Mouse (Mus musculus) kidney, postnatal 25 days (tissue): Measurements from ENCODE around the gene Slc36a3.

Experiments used
- DNase-seq, 2 experiments: peaks; one replicate each; pipeline ENCODE4 v3.0.0; 2021; ENCODE audit warnings: mixed read lengths in 2 of 2

The Slc36a3 gene

DNA sequence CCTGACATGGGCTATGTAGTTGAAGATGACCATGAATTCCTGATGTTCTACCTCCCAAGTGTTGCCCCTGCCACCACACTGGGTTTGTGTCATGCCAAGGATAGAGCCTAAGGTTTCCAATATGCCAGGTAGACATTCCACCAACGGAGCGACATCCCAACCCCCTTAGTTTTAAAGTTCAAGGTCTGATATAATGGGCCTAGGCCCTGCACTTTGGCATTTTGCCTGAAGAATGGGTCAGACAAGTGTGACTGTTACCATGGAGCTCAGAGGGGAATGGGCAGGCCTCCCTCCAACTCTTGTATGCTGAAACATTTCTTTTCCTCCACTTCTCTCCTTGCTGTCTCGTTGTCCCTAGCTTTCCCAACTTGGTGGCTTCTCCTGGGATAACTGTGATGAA, 48.3 kb downstream of the Slc36a3 start:
- DNase-seq, result peak; percentile 79 to 88

DNA sequence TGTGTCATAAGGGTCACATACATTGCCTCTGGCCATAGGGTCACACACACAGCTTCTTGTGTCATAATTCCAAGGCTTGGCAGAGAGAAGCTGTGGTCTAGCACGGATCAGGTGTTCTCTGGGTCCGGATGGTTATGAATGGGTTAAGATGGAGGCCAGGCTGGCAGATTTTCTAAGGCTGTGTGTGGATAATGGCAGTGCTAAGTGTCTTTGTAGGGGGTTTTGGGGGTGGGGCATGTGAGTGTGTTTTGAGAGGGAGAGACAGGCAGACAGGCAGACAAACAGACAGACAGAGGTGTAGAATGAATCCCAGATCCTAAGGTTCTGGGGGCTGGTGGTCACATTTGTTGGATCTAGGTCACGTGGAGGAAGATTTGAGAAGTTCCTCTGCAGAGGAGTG, 49.5 kb downstream of the Slc36a3 start:
- DNase-seq, result no peak

DNA sequence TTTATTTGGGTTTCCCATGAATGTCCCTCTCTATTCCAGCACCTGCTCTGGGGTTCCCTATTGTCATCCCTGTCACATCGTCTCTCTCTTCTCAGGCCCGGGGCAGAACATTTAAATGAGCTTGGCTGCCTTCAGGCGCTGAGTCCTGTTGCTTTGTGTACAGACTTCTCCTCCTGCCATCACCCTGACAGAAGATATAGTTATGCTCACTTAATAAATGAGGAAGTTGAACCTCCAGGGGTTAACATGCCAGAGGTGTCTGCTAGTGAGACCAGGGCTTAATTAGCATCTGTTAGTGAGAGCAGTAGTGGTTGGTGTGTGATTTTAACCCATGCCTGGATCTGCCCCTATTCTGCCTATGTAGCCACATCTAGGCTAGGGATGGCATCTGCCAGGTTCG, 51.6 kb downstream of the Slc36a3 start:
- no peak for DNase-seq

DNA sequence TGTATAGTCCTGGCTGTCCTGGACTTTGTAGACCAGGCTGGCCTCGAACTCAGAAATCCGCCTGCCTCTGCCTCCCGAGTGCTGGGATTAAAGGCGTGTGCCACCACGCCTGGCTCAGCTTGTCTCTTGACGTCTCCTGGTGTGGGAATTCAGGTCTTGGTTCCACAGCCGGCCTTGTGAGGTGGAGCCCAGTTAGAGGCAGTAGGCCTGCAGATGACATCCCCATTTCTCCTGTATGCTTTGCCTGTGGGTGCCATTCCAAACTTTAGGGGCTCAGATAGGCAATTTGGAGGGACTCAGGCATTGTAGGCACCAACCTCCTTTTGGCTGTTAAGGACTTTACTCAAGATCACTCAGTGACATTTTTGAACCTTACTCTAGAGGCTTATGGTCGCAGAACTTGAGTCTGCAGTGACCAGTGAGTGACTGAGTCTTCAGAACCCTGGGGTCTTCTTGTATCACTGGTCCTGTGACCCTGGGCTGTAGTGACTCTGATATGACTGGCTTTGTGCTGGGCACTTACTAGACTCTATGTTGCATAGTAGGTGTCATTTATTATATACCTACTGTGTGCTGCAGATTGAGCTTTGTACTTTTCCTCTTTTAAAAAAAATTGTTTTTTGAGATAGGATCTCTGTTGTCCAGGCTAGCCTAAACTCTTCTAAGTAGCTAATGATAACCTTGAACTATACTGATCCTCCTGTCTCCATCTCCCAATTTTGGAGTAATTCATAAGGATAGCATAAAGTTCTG, 52.3 kb downstream of the Slc36a3 start:
- no peak for DNase-seq

DNA sequence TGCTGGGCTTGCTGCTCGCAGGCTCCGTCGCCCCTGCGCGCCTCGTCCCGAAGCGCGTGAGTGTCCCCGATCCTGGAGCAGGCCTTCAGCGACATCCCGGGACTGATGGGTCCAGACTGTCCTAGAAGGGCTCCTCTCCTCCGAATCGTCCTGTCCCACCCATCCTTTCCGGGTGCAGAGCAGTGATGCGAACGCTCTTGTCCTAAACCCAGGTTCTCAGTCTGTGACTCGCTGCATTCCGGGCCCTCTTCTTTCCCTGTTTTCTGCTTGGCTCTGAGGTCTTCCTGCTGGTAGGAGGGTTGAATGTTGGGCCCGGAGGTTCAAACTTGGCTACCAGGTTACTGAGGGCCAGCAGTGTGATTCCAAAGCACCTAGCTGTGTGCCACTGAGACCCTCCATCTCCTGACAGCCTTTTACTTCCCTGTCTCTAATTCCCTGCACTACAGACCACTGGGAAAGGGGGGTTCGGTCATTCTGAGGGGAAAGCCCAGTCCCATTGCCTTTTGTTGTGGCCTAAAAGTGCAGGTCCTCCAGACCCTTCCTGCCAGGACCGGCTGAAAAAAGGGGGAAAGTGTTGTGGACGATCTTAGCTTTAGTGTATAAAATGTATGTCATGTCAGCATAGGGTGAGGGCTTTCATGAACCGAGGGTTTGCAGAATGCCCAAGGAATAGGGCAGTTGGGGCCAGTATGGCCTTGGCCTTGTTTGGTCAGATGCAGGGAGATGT, 53.2 kb downstream of the Slc36a3 start:
- peak in 1 of 2 experiments; percentile 19 for DNase-seq

DNA sequence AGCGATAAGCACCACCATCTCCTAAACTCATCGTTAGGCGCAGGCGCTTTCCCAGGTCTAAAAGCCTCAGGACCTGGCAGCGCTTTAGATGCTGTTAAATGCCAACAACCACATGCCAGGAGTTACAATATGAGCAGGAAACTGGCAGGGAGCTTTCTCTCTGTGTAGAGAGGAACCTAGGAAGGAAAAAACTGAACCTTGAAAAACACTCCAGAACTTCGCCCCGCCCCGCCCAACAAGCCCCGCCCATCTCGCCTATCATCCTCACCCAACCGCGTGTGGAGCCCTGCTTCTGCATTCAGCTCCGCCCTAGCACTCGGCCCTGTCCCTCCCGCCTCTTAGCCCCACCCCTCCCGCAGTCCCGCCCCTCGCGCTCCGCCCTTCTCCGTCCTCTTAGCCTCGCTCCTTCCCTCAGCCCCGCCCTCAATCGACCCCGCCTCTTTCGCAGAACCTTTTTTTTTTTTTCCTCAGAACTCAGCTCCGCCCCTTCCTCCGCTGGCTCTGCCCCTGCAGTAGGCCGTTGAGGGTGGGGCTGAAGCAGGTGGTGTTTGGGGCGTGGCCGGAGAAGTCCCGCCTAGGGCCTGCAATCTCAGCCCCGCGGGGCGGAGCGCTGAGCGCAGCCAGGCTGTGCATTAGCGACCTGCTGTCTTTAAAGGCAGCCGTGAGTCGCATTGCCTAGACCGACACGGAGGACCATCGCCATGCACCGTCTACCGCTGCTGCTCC, 53.9 kb downstream of the Slc36a3 start, which contains the start of gene Gm2a:
TSS of gene Gm2a (plus strand) at position 653 of the 726 bp plus-strand sequence.
- DNase-seq, result peak; percentile 97 to 98

DNA sequence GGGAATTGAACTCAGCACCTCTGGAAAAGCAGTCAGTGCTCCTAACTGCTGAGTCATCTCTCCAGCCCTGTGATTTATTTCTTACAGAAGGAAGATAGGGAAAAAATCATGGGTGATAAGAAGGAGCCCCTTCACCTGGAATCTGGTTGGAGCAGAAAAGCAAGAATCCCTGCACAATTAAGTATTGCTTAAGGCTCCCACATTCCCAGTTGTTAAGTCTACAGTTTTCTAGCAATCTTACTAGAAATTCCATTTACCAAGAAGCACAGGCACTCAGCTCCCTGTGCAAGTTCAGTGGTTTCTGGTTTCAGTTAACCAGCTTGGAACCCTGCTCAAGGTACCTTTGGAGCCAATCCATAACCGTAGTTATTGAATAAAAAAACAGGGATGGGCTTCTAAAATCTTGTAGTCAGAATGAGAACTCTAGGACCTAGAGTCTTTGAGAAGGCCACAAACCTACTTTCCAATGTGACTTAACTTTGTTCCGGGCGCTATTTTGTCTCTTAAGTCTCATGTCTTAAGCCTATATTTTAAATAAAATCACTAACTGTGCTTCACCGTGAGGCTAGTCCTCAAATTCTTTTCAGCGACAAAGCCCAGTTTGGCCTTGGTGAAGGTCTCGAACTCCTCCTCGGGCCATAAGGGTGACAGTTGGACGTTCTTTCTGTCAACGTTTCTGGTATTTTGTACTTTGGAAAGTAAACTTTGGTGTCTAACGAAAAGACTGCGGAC, 54.6 kb downstream of the Slc36a3 start:
- no peak for DNase-seq

DNA sequence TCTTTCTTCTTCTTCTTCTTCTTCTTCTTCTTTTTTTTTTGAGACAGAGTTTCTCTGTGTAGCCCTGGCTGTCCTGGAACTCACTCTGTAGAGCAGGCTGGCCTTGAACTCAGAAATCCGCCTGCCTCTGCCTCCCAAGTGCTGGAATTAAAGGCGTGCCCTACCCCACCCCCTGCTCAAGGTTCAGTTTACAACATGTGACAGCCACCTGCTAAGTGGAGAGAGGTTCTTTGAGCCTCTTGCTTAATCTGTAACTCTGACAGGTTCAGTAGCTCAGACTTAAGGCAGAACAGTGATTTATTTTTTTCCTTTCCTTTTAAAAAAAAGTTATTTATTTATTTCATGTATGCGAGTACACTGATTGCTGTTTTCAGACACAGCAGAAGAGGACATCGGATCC, 55.2 kb downstream of the Slc36a3 start:
- DNase-seq, result peak; percentile 57 to 75

DNA sequence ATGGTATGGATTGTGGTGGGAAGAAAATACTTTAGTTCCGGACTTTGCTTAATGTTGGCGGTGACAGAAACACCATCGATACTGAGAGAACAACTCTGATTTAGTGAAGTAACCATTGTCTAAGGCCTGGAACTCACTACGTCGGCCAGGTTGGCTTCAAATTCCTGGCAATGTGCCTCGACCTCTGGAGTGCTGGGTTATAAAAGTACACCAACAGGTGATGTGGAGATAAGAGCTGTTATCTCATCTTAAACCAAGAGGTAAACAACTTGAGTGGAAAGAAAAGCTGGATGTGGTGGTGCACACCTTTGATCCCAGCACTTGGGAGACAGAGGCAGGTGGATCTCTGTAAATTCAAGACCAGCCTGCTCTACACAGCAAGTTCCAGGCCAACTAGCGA, 58.4 kb downstream of the Slc36a3 start:
- DNase-seq, result no peak

DNA sequence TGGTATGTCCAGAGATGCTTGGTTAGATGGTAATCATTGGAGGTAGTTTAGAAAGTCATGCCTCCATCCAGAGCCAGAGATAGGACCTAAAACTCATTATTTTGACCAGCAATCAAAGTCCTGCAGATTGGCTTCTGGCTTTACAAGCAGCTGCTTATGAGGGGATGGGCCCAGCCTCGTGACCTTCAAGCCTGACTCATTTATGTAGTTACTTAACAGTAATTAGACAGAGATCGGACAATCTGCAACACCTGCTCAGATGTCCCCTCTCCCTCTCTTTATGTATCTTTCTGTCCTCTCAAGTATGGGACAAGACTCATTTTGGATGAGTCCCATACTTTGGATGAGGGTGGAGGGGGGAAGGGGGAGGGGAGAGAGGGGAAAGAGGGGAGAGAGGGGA, 61.6 kb downstream of the Slc36a3 start:
- DNase-seq, result no peak

DNA sequence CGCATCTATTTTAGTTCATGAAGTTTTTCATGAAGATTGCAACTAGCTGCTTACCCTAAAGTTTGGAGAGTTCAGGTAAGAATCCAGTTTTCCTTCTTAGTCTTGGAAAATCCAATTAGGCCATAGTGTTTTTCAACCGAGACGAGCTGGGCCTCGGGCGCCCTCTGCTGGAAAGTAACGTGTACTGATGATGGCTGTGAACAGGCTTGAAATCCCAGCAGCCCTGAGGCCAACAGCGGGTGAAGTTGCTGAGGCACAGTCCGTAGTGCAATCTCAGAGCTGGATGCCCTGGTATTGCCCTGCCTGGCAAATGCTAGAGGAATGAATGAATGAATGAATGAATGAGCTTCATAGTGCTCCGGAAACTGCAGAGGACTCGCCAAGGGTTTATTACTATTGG, 64.5 kb downstream of the Slc36a3 start:
- DNase-seq, result peak; percentile 71 to 82

DNA sequence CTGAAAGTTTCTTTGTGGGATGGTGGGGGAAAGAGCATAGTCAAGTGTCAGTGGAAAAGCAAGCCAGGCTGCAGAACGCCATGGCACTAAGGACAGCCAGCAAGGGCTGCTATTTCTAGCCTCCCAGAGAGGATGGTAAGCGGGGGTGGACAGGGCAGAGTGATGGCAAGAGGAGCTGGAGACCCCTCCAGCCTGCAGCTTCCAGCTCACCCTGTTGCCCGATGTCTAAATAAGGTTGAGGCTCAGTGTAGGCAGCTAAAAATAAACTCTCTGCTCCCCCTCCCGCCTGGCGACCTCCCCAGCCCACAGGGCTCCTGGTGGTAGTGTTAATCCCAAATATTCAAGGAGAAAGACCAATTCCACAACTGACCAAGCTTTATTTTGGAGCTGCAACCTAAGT, 66.1 kb downstream of the Slc36a3 start:
- no peak for DNase-seq

DNA sequence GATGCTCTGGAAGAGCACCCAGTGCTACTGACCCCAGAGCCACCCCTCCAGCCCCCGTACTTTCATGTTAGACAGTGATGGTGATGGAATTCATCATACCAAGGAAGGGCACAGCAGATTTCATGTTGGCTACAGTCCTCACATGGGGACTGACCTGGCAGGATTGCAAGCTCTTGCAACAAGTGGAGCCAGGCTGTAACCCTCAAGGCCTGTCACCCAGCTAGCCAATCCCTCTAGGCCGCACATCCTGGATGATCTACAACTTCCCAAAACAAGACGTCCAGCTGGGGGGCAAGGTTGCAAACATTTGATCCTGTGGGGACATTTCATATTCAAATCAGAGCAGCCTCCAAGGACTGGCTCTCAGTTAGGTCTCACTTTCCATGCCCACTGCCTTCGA, 66.9 kb downstream of the Slc36a3 start:
- DNase-seq, result peak; percentile 38 to 62

DNA sequence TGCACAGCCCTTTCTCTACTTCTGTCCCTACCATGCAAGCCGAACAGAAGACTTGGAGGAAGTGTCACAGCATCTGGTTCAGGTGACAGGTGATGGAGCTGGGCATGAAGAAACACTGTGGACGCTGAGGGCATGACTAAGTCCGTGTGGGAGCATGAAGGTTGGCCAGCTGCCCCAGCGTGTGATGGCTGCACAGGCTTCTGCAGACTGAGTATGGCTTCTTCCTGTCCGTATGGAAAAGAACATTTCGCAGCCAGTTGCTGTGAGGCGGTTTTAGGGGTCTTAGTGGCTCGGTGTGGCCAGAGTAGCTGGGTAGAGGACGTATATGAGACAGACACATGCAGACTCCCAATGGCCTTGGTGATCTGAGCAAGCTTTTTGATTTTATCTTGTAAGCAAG, 70.3 kb downstream of the Slc36a3 start:
- no peak for DNase-seq

DNA sequence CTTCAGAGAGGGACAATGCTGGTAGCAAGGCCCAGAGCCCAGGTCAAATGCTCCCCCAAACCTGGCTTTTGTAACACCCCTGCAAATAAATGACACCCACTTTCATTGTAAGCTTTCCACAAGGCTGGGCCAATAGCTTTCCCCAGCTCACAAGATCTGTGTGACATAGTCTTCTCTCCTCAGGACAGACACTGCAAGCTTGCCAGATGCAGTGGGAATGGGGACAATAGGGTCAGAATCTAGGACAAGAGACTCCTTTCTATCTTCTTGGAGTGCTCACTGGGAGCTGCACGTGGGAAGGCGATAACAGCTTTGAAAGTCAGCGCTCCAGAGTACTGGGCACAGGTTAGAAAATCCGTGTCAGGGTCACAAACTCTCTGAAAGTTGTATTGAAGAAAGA, 72.3 kb downstream of the Slc36a3 start:
- DNase-seq, result no peak

DNA sequence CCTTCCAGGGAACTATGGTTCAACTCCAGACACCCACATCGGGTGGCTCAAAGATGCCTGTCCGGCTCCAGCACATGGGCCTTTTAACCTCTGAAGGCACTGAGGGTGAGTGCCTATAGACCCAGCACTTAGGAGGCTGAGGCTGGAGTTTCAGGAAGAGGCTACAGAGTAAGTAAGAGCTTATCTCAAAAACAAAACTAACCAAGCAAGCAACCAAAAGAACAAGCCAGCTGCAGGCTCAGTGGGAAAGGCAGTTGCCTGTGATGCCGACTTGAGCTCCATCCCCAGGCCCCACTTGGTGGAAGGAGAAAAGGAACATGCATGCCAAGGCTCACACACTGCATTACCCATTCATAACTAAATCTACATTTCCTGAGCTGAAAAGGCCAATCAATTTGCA, 73.0 kb downstream of the Slc36a3 start:
- DNase-seq, result no peak

DNA sequence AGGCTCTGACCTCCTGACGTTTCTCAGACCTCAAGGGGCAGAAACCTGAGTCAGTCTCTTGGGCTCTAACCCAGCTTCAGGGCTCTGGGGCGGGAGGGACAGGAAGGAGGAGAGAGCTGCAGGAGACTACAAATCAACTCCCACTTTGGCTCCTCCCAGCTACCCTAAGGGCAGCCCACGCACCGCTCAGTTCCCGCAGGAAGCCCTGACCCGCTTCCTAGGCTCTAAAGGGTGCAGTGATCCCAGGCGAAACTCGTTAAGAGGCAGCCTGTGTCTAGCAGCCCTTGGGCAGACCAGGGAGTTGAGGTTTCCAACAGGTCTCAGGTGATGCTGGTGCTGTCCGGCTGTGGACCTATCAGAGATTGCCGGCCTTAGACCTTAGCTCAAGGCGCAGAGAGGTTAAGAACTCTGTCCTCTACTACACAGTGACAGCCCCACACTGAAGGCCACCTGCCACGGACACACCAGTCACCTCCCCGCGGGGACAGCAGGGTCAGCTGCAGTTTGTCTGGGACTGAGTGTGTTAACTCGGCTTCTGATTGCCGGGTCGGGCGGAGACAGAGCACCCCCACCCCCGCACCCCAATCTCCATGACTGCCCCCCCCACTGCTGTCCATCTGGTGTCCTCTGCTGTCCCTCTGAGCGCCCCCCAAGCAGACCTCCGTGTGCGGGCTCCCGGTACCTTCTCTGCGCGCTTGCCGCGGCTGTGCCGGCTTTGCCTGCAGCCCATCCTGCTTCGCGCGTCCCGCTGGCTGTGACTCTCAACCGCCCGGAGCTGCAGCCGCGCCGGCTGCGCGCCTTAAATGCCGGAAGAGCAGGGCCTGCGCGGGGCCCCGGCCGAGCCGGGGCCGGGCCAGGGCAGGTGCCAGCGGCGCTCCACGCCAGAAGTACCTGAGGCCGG, 73.9 kb downstream of the Slc36a3 start, which contains the start of gene Ccdc69:
TSS of gene Ccdc69 (minus strand) at position 801 of the 901 bp plus-strand sequence.
- DNase-seq, result peak; percentile 53 to 70

DNA sequence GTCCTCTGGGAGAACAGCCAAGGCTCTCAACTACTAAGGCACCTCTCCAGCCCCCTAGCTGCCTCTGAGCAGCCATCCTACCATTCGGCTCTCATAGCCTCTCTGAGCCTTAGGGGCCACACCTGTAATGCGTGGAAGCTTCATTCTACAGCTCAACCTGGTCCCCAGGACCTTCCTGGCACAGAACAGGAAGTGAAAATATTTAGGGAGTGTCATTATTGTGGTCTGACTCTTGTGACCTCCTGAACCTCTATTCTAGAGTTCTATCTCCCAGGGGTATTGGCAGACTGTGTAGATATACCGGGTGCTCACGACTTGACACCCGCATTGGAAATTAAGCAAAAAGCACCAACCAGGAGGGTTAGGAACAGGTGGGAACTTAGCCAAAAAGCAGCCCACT, 75.3 kb downstream of the Slc36a3 start:
- no peak for DNase-seq

DNA sequence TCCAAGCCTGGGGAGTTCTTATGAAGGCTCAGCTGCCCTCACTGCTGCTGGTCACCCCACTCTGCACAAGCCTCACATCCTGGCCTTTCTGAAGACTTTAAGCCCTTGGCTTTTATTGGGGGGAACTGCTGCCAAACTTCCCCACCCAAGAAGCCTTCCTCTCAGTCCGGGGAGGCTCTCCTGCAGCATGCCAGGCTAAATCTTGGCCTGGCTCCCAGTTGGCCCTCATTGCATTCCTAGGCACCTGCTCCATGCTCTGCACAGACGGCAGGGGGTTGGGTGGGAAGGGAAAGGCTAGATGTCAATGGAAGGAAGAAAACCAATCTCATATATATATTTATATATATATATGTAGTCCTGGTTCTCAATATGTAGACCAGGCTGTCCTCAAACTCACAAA, 75.9 kb downstream of the Slc36a3 start:
- peak; percentile 51 to 61 for DNase-seq
